ENCODE assay signal across 13 mouse cellular contexts in genomic region chr15:101075656-101076055, GRCm38 (mm10). TPM values are rescaled to one million over a fixed set of nuclear protein-coding genes. Genes with fewer than 3 reads are reported as not detected.
A peak's percentile ranks its signal among the peaks of the same experiment; 100 is the strongest.
DNase-seq lines count a peak whose midpoint lies in the region; ATAC-seq and TF ChIP-seq lines count a peak whose summit lies in the region.
"Had no signal": no experiment of that assay in that cellular context is flagged by ENCODE, and none has a peak within 500 bp of the region (broad histone marks: within the 10 kb centered on the region; RNA-seq: fewer than 3 reads in every experiment).

No protein-coding gene starts in this region.

- 47% methylated on average over 5 of the region's 5 CpGs for WGBS in heart, embryonic 12.5 days
- 83% methylated on average over 5 of the region's 5 CpGs for WGBS in heart, adult 2 months
- 14% methylated on average over 5 of the region's 5 CpGs for WGBS in hindbrain, embryonic 11.5 days
- 10% methylated on average over 5 of the region's 5 CpGs for WGBS in neural tube, embryonic 11.5 days

- peaks cover 48% of the 10 kb centered on the region for H3K4me1 ChIP-seq in heart, embryonic 12.5 days (replicated peaks)
- peaks cover 11% of the 10 kb centered on the region for H3K4me1 ChIP-seq in heart, adult 2 months (ENCODE audit: control insufficient read depth, insufficient read depth, low read length)
- H3K4me1 ChIP-seq in hindbrain, embryonic 11.5 days (replicated peaks; ENCODE audit: control insufficient read depth, insufficient read depth, low read length) = peaks cover 37% of the 10 kb centered on the region
- H3K4me1 ChIP-seq in neural tube, embryonic 11.5 days (ENCODE audit: control insufficient read depth, insufficient read depth, low read length) = peaks cover 40% of the 10 kb centered on the region

- H3K79me2 ChIP-seq in heart, adult 2 months (replicated peaks; ENCODE audit: control insufficient read depth, insufficient read depth, low read length) = no peaks in the 10 kb centered on the region

- ATAC-seq in heart, embryonic 12.5 days (ENCODE audit: insufficient number of reproducible peaks, low FRiP score) = no peak
- ATAC-seq in hindbrain, embryonic 11.5 days (ENCODE audit: low FRiP score) = 0 out of 2 replicates have a peak, but pooled peaks have one; percentile 5
- no peak for ATAC-seq in neural tube, embryonic 11.5 days (ENCODE audit: insufficient read depth, low FRiP score, low TSS enrichment)
- ATAC-seq: Patski had no signal

- peaks cover 10% of the 10 kb centered on the region; the same call in 1 of the 2 replicates for H3K27me3 ChIP-seq in heart, embryonic 12.5 days (replicated peaks)
- no peaks in the 10 kb centered on the region for H3K27me3 ChIP-seq in heart, adult 2 months (ENCODE audit: control insufficient read depth, insufficient read depth, low read length)
- H3K27me3 ChIP-seq in hindbrain, embryonic 11.5 days (ENCODE audit: control insufficient read depth, insufficient read depth, low read length) = no peaks in the 10 kb centered on the region
- H3K27me3 ChIP-seq in neural tube, embryonic 11.5 days (ENCODE audit: control insufficient read depth, insufficient read depth, low read length) = no peaks in the 10 kb centered on the region
- H3K27me3 ChIP-seq: Patski had no signal

- TF ChIP-seq CTCF in heart, adult 2 months (IDR thresholded peaks at IDR 0.05) = no peak

- no peak overlapping the region for H3K4me3 ChIP-seq in heart, embryonic 12.5 days
- H3K4me3 ChIP-seq in heart, adult 2 months = no peak overlapping the region
- peak overlapping the region; percentile 90 for H3K4me3 ChIP-seq in hindbrain, embryonic 11.5 days (ENCODE audit: low read depth, low read length)
- peak overlapping the region; percentile 66 for H3K4me3 ChIP-seq in neural tube, embryonic 11.5 days (ENCODE audit: low read depth, low read length)

- H3K27ac ChIP-seq in heart, embryonic 12.5 days (ENCODE audit: poor library complexity, severe bottlenecking) = no peak overlapping the region
- H3K27ac ChIP-seq in heart, adult 2 months = no peak overlapping the region
- H3K27ac ChIP-seq in hindbrain, embryonic 11.5 days (ENCODE audit: low read depth, low read length) = peak overlapping the region; percentile 99
- H3K27ac ChIP-seq in neural tube, embryonic 11.5 days (ENCODE audit: low read depth, low read length) = peak overlapping the region; percentile 99

- no peak for TF ChIP-seq POLR2A in heart, adult 2 months (IDR thresholded peaks at IDR 0.05; ENCODE audit: insufficient read depth, low read depth, low read length)

- no peaks in the 10 kb centered on the region for H3K36me3 ChIP-seq in heart, embryonic 12.5 days
- H3K36me3 ChIP-seq in heart, adult 2 months (ENCODE audit: control insufficient read depth, insufficient read depth, low read length) = no peaks in the 10 kb centered on the region
- no peaks in the 10 kb centered on the region for H3K36me3 ChIP-seq in hindbrain, embryonic 11.5 days (ENCODE audit: control insufficient read depth, insufficient read depth, low read length)
- H3K36me3 ChIP-seq in neural tube, embryonic 11.5 days (ENCODE audit: control insufficient read depth, insufficient read depth, low read length) = no peaks in the 10 kb centered on the region; the same call in 1 of the 2 replicates

- intact Hi-C loops in heart, adult 2 months (cut with DNase I) = loop anchor here (5.0 kb wide), 1 partner anchor 42 kb away; the partner anchor contains the start of gene Ankrd33
- intact Hi-C loops in left cerebral cortex, postnatal 36 days (cut with DNase I) = no loop called here
- intact Hi-C loops in left cerebral cortex, postnatal 4 days (cut with DNase I) = no loop called here
- intact Hi-C loops in left cerebral cortex, postnatal 10 days (cut with DNase I) = no loop called here

- H3K9ac ChIP-seq in heart, embryonic 12.5 days = no peak overlapping the region
- H3K9ac ChIP-seq in heart, adult 2 months (ENCODE audit: low read depth, low read length) = no peak overlapping the region
- peak overlapping the region; percentile 90 for H3K9ac ChIP-seq in hindbrain, embryonic 11.5 days (ENCODE audit: low read depth, low read length)
- H3K9ac ChIP-seq in neural tube, embryonic 11.5 days (ENCODE audit: low read length) = peak overlapping the region; percentile 67

- no peaks in the 10 kb centered on the region for H3K9me3 ChIP-seq in heart, embryonic 12.5 days (replicated peaks)
- H3K9me3 ChIP-seq in hindbrain, embryonic 11.5 days (ENCODE audit: control insufficient read depth, low read length) = no peaks in the 10 kb centered on the region
- no peaks in the 10 kb centered on the region for H3K9me3 ChIP-seq in neural tube, embryonic 11.5 days (ENCODE audit: control insufficient read depth, low read length)

- TF ChIP-seq EP300 in heart, adult 2 months (IDR thresholded peaks at IDR 0.05; ENCODE audit: insufficient read depth, low read depth, low read length) = no peak

- DNase-seq in heart, adult 2 months = no peak
- DNase-seq in hindbrain, embryonic 11.5 days (ENCODE audit: low spot score) = no peak
- peak; percentile 44 to 72 for DNase-seq in kidney, postnatal 25 days
- DNase-seq in neural tube, embryonic 11.5 days (ENCODE audit: low spot score) = no peak
- DNase-seq in left cerebral cortex, postnatal 36 days (ENCODE audit: low spot score in 2 of 2) = no peak
- no peak for DNase-seq in left cerebral cortex, postnatal 4 days
- no peak for DNase-seq in left cerebral cortex, postnatal 10 days (ENCODE audit: extremely low spot score in 1 of 2, low spot score in 2 of 2)

- peak overlapping the region; percentile 95; the same call in 1 of the 2 replicates for H3K4me2 ChIP-seq in heart, embryonic 12.5 days
- peak overlapping the region; percentile 83 for H3K4me2 ChIP-seq in hindbrain, embryonic 11.5 days (replicated peaks; ENCODE audit: low read depth, low read length)
- H3K4me2 ChIP-seq in neural tube, embryonic 11.5 days (ENCODE audit: low read depth) = peak overlapping the region; percentile 81

RNA-seq across cellular contexts. Expression of gene Fignl2, which starts 2.7 kb away (rescaled TPM):
- 0.10 and 0.15 TPM in 2 replicates for polyA plus RNA-seq in heart, embryonic 12.5 days (2016; fragmentation: Nextera tagmentation; extraction: Ambion mirVana)
- total RNA-seq in heart, adult 2 months (2021) = 1 to 10 TPM in 1 of 2 experiments, under 1 TPM in 1; 0.86 to 1.3 TPM
- 1.6 and 1.9 TPM in 2 replicates for polyA plus RNA-seq in heart, adult 2 months (2012; rRNA removed)
- polyA plus RNA-seq in hindbrain, embryonic 11.5 days (2014; fragmentation: Nextera tagmentation; extraction: Ambion mirVana) = 1.2 and 2.1 TPM in 2 replicates
- polyA plus RNA-seq in neural tube, embryonic 11.5 days (2014; fragmentation: Nextera tagmentation; extraction: Ambion mirVana) = 1.6 and 1.7 TPM in 2 replicates
- 1 to 10 TPM; 1.5 TPM for total RNA-seq in left cerebral cortex, postnatal 36 days (2021)
- total RNA-seq in left cerebral cortex, postnatal 4 days (2021) = 1 to 10 TPM in 1 of 2 experiments, under 1 TPM in 1; 0.70 to 1.0 TPM
- total RNA-seq in left cerebral cortex, postnatal 10 days (2021) = 1 to 10 TPM; 1.0 to 1.1 TPM

RNA-seq across cellular contexts. Expression of gene Gm47841, which starts 28.5 kb away (rescaled TPM):
- not detected in 2 replicates for polyA plus RNA-seq in heart, embryonic 12.5 days (2016; fragmentation: Nextera tagmentation; extraction: Ambion mirVana)
- not detected for total RNA-seq in heart, adult 2 months (2021)
- not detected in 2 replicates for polyA plus RNA-seq in heart, adult 2 months (2012; rRNA removed)
- not detected in 2 replicates for polyA plus RNA-seq in hindbrain, embryonic 11.5 days (2014; fragmentation: Nextera tagmentation; extraction: Ambion mirVana)
- not detected in 2 replicates for polyA plus RNA-seq in neural tube, embryonic 11.5 days (2014; fragmentation: Nextera tagmentation; extraction: Ambion mirVana)
- not detected for total RNA-seq in left cerebral cortex, postnatal 36 days (2021)
- total RNA-seq in left cerebral cortex, postnatal 4 days (2021) = not detected
- under 1 TPM in 1 of 2 experiments, not detected in 1; 0.32 TPM for total RNA-seq in left cerebral cortex, postnatal 10 days (2021)
- total RNA-seq: megakaryocyte, adult 5-6 weeks had no signal
- polyA plus RNA-seq: C2C12; heart, postnatal 0 days had no signal

RNA-seq across cellular contexts. Expression of gene Ankrd33, which starts 39.9 kb away (rescaled TPM):
- not detected in 2 replicates for polyA plus RNA-seq in heart, embryonic 12.5 days (2016; fragmentation: Nextera tagmentation; extraction: Ambion mirVana)
- not detected for total RNA-seq in heart, adult 2 months (2021)
- polyA plus RNA-seq in heart, adult 2 months (2012; rRNA removed) = not detected in 2 replicates
- not detected in 2 replicates for polyA plus RNA-seq in hindbrain, embryonic 11.5 days (2014; fragmentation: Nextera tagmentation; extraction: Ambion mirVana)
- polyA plus RNA-seq in neural tube, embryonic 11.5 days (2014; fragmentation: Nextera tagmentation; extraction: Ambion mirVana) = not detected in 2 replicates
- under 1 TPM in 1 of 2 experiments, not detected in 1; 0.27 TPM for total RNA-seq in left cerebral cortex, postnatal 36 days (2021)
- total RNA-seq in left cerebral cortex, postnatal 4 days (2021) = not detected
- not detected for total RNA-seq in left cerebral cortex, postnatal 10 days (2021)
- total RNA-seq: megakaryocyte, adult 5-6 weeks had no signal
- polyA plus RNA-seq: C2C12; heart, postnatal 0 days; Patski; testis, adult 2 months had no signal

RNA-seq across cellular contexts. Expression of gene Acvrl1, which starts 52.7 kb away (rescaled TPM):
- polyA plus RNA-seq in heart, embryonic 12.5 days (2016; fragmentation: Nextera tagmentation; extraction: Ambion mirVana) = 3.1 and 3.6 TPM in 2 replicates
- 10 to 100 TPM; 24.1 to 29.5 TPM for total RNA-seq in heart, adult 2 months (2021)
- 35.0 and 39.7 TPM in 2 replicates for polyA plus RNA-seq in heart, adult 2 months (2012; rRNA removed)
- 4.8 and 5.5 TPM in 2 replicates for polyA plus RNA-seq in hindbrain, embryonic 11.5 days (2014; fragmentation: Nextera tagmentation; extraction: Ambion mirVana)
- polyA plus RNA-seq in neural tube, embryonic 11.5 days (2014; fragmentation: Nextera tagmentation; extraction: Ambion mirVana) = 5.1 and 5.2 TPM in 2 replicates
- 10 to 100 TPM; 13.2 to 16.7 TPM for total RNA-seq in left cerebral cortex, postnatal 36 days (2021)
- 1 to 10 TPM; 8.4 to 9.7 TPM for total RNA-seq in left cerebral cortex, postnatal 4 days (2021)
- total RNA-seq in left cerebral cortex, postnatal 10 days (2021) = 10 to 100 TPM; 13.1 TPM
- polyA plus RNA-seq: Patski had no signal

Comparison
In these comparisons a context has a peak if more than half of its experiments do, and no peak if none do; other contexts are left out.
1. H3K27ac ChIP-seq: peak in hindbrain, embryonic 11.5 days (single experiment) and neural tube, embryonic 11.5 days (single experiment); none in heart, embryonic 12.5 days (single experiment) and heart, adult 2 months (single experiment).
2. H3K4me3 ChIP-seq: peak in hindbrain, embryonic 11.5 days (single experiment) and neural tube, embryonic 11.5 days (single experiment); none in heart, embryonic 12.5 days (single experiment) and heart, adult 2 months (single experiment).
3. H3K9ac ChIP-seq: peak in hindbrain, embryonic 11.5 days (single experiment) and neural tube, embryonic 11.5 days (single experiment); none in heart, embryonic 12.5 days (single experiment) and heart, adult 2 months (single experiment).
4. DNase-seq: peak in kidney, postnatal 25 days (2 of 2); none in heart, adult 2 months (0 of 2), hindbrain, embryonic 11.5 days (single experiment), neural tube, embryonic 11.5 days (single experiment), left cerebral cortex, postnatal 36 days (0 of 2), left cerebral cortex, postnatal 4 days (single experiment) and left cerebral cortex, postnatal 10 days (0 of 2).
5. Peak in every context shown above with its lines, with median percentiles within 50 percentile points of each other: H3K4me2 ChIP-seq.